Comparison of ENCODE assay signal across 23 mouse cellular contexts in genomic region chr8:74555434-74555833, GRCm38 (mm10).
"Had no signal": no experiment of that assay in that cellular context is flagged by ENCODE, and none has a peak within 500 bp of the region (broad histone marks: within the 10 kb centered on the region; RNA-seq: fewer than 3 reads in every experiment).

No protein-coding gene starts in this region.

- H3K36me3 ChIP-seq: limb, embryonic 10.5 days; limb, embryonic 13.5 days; liver, embryonic 12.5 days; liver, embryonic 15.5 days; midbrain, embryonic 10.5 days; midbrain, embryonic 13.5 days; neural tube, embryonic 13.5 days; stomach, embryonic 15.5 days had no signal

- H3K9me3 ChIP-seq: limb, embryonic 10.5 days; limb, embryonic 13.5 days; liver, embryonic 12.5 days; liver, embryonic 15.5 days; midbrain, embryonic 10.5 days; midbrain, embryonic 13.5 days; neural tube, embryonic 13.5 days; stomach, embryonic 15.5 days had no signal

- ATAC-seq: hindbrain, postnatal 0 days; inflammation-experienced regulatory T-cells, adult 6 months; intestine, embryonic 16.5 days; liver, embryonic 12.5 days; midbrain, embryonic 13.5 days; midbrain, embryonic 16.5 days had no signal

- DNase-seq: kidney, postnatal 14 days; layer of hippocampus, adult 9-11 months; liver; lung, adult 2 months; retina, postnatal 1 day; right cerebral cortex, postnatal 25 days; spleen, adult 18-20 months; thymus, postnatal 25 days had no signal

- H3K4me2 ChIP-seq: limb, embryonic 13.5 days; liver, embryonic 12.5 days; liver, embryonic 15.5 days; midbrain, embryonic 13.5 days; neural tube, embryonic 13.5 days; stomach, embryonic 15.5 days had no signal

- H3K27me3 ChIP-seq: limb, embryonic 13.5 days; liver, embryonic 12.5 days; liver, embryonic 15.5 days; megakaryocyte, embryonic 14.5 days; midbrain, embryonic 13.5 days; neural tube, embryonic 13.5 days; stomach, embryonic 15.5 days had no signal

- H3K9ac ChIP-seq: limb, embryonic 13.5 days; liver, embryonic 12.5 days; liver, embryonic 15.5 days; midbrain, embryonic 13.5 days; neural tube, embryonic 13.5 days; stomach, embryonic 15.5 days had no signal

- H3K27ac ChIP-seq: hindbrain, postnatal 0 days; layer of hippocampus, adult 2 months; limb, embryonic 10.5 days; limb, embryonic 13.5 days; liver, embryonic 12.5 days; liver, embryonic 15.5 days; midbrain, embryonic 10.5 days; midbrain, embryonic 13.5 days; neural tube, embryonic 13.5 days; stomach, embryonic 15.5 days had no signal

- H3K4me1 ChIP-seq: liver, embryonic 12.5 days; liver, embryonic 15.5 days; megakaryocyte, embryonic 14.5 days; midbrain, embryonic 10.5 days; midbrain, embryonic 13.5 days; stomach, embryonic 15.5 days had no signal

- H3K4me3 ChIP-seq: layer of hippocampus, adult 2 months; limb, embryonic 10.5 days; limb, embryonic 13.5 days; liver, embryonic 12.5 days; liver, embryonic 15.5 days; megakaryocyte, embryonic 14.5 days; midbrain, embryonic 10.5 days; midbrain, embryonic 13.5 days; myocyte; neural tube, embryonic 13.5 days; stomach, embryonic 15.5 days had no signal
